Mouse (Mus musculus) forebrain, embryonic 14.5 days (tissue): ENCODE measurements around the gene Sema5b. TPM values are rescaled to one million over a fixed set of nuclear protein-coding genes. Genes with fewer than 3 reads are reported as not detected.

Source experiments
- ATAC-seq: fragments of 200-750 bp; cut with Nextera tagmentation; 2 replicates; pipeline ENCODE4 v1.8.0; 2017; ENCODE audit warnings: mild to moderate bottlenecking, moderate library complexity
- DNase-seq: peaks from one replicate; pipeline ENCODE4 v3.0.0-alpha.2; 2015; ENCODE audit warnings: low spot score
- H3K27ac ChIP-seq: fragments of 300-500 bp; sonication (generic); 2 replicates; pipeline ENCODE4 v1.5.1; 2014; ENCODE audit warnings: low read depth, mild to moderate bottlenecking, control low read depth, low read length, moderate library complexity
- H3K27me3 ChIP-seq: fragments of 300-500 bp; sonication (generic); replicated peaks from 2 replicates; pipeline ENCODE4 v1.6.1; 2014; ENCODE audit warnings: low read length, control low read depth, mixed read lengths; ENCODE audit not compliant: control insufficient read depth, insufficient read depth
- H3K36me3 ChIP-seq: fragments of 300-500 bp; sonication (generic); 2 replicates; pipeline ENCODE4 v1.6.1; 2014; ENCODE audit warnings: low read length, control low read depth; ENCODE audit not compliant: control insufficient read depth, insufficient read depth
- H3K4me1 ChIP-seq: fragments of 300-500 bp; sonication (generic); 2 replicates; pipeline ENCODE4 v1.6.1; 2014; ENCODE audit warnings: antibody characterized with exemption, low read length, control low read depth; ENCODE audit not compliant: control insufficient read depth, insufficient read depth
- H3K4me2 ChIP-seq: fragments of 300-500 bp; sonication (generic); 2 replicates; pipeline ENCODE4 v1.6.1; 2014; ENCODE audit warnings: mild to moderate bottlenecking, control low read depth, low read length
- H3K4me3 ChIP-seq: fragments of 300-500 bp; sonication (generic); 2 replicates; pipeline ENCODE4 v1.5.1; 2014; ENCODE audit warnings: low read depth, low read length, control low read depth
- H3K9ac ChIP-seq: fragments of 300-500 bp; sonication (generic); 2 replicates; pipeline ENCODE4 v1.6.1; 2014; ENCODE audit warnings: mild to moderate bottlenecking, low read length, control low read depth, moderate library complexity
- H3K9me3 ChIP-seq: fragments of 300-500 bp; sonication (generic); replicated peaks from 2 replicates; pipeline ENCODE4 v1.6.1; 2016; ENCODE audit warnings: low read length, control low read depth, mixed read lengths; ENCODE audit not compliant: control insufficient read depth
- WGBS: fragments of 180-500 bp; shearing (Covaris S2); extraction: QIAGEN DNeasy Blood & Tissue Kit; methylation state at CpG from one replicate; pipeline ENCODE4 v1.1.7; 2014; 5-methylcytosine and 5-hydroxymethylcytosine counted together
- polyA plus RNA-seq: library from polyadenylated mRNA; unstranded; fragments of >200 nt; fragmentation: Nextera tagmentation; extraction: Ambion mirVana; gene quantifications from 2 replicates; pipeline ENCODE4 v1.2.1, GENCODE M21; 2014

The Sema5b gene
- polyA plus RNA-seq, 1 experiment from 2014 or later, result 10.5 TPM

DNA sequence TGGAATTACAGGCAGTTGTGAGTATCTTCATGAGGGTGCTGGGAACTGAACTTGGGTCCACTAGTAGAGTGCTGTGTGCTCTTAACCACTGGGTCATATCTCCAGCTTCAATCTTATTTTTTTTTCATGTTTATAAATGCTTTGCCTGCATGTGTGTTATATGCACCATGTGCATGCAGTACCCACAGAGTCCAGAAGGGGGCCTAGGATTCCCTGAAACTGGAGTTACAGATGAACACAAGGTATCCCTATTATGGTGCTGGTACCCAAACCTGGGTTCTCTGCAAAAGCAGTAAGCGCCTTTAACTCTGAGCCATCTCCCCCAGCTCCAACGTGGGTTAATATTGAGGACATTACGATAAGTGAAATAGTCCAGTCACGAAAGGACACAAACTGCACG is 52.5 kb downstream of the Sema5b start:
- ATAC-seq (no peak), DNase-seq (no peak)
- Histone ChIP-seq H3K9me3 (no peaks in the 10 kb centered on the region), H3K27ac (no peak overlapping the region), H3K4me3 (no peak overlapping the region), H3K9ac (no peak overlapping the region), H3K36me3 (0 out of 2 replicates have a peak, but pooled peaks cover 2% of the 10 kb centered on the region), H3K4me1 (peaks cover 73% of the 10 kb centered on the region), H3K27me3 (no peaks in the 10 kb centered on the region), H3K4me2 (no peak overlapping the region)
- 96% methylated on average over 5 of the region's 5 CpGs for WGBS

DNA sequence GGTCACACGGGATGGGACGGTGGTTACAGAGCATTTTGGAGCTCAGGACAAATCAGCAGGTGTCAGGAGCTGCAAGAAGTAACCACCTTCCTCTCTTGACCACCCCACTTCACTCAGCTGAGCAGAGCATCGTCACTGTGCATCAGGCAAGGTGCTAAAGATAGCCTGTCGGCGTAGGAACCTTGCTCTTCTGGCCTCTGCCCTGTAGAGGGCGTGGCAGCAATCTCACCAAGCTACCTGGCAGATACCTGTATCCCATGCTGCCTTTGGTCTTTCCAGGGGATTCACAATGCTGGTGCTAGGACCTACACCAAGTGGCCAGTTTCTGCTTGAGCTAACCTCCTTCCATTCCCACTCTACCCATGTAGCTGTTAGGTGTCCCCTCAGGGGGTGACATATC is 55.3 kb downstream of the Sema5b start:
- ATAC-seq (peak; percentile 0; the same call in 1 of the 2 replicates), DNase-seq (no peak)
- 42% methylated on average over 6 of the region's 6 CpGs for WGBS
- Histone ChIP-seq H3K4me2 (peak overlapping the region; percentile 12; the same call in 1 of the 2 replicates), H3K9ac (no peak overlapping the region), H3K36me3 (0 out of 2 replicates have a peak, but pooled peaks cover 2% of the 10 kb centered on the region), H3K4me3 (no peak overlapping the region), H3K27ac (peak overlapping the region; percentile 91), H3K27me3 (no peaks in the 10 kb centered on the region), H3K4me1 (peaks cover 73% of the 10 kb centered on the region), H3K9me3 (no peaks in the 10 kb centered on the region)

DNA sequence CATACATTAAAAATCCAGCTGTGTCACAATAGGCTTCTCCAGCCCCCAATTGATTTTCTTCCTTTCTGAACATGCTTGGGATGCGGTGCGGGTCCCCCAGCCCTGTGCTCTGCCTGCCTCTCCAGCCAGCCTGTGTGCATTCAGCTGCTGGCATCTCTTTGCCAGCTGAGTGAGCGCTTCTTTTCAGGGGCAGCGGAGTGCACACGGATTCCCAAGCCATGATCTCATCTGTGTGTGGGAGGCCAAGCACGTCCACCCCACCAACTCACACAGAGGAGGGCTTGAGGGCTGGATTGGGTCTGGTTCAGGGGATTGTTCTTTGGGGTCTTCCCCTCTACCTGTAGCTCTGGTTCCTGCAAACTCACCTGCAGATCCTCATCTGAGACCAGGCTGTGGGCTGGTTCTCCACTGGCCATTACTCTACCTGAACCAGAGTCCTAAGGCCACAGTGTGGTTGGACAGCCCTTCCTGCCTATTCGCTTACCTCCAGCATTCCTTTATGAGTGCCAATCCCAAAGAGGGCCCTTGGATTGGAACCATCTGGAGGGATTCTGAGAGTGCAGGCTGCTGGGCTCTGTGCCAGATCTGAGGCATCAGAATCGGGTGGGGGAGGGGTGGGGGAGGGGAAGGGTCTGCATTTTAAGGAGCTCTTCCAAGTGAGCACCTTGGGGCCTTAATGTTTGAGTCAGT is 55.9 kb downstream of the Sema5b start:
- 6% methylated on average over 8 of the region's 8 CpGs for WGBS

DNA sequence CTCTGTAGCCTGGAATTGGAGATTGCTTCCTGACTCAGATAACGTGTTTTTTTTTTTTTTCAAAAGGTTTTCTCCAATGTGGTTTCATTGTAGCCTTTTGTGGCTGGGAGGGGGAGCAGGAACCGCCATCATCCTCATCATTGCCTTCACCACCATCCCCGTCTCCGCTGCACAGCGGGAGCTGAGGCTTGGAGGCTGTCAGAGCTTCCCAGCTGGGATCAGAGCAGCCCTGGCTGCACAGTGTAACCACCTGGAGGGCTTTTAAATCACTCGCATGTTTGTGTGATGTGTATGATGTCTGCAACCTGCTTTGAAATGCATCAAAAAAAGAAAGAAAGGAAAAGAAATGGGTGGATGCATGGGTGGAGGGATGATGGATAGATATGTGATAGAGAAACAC is 57.0 kb downstream of the Sema5b start:
- DNase-seq (peak; percentile 73), ATAC-seq (peak; percentile 30)
- 0 out of 2 replicates have a peak, but pooled peaks cover 2% of the 10 kb centered on the region for H3K36me3 ChIP-seq
- peaks cover 71% of the 10 kb centered on the region for H3K4me1 ChIP-seq
- no peaks in the 10 kb centered on the region for H3K9me3 ChIP-seq
- peak overlapping the region; percentile 77 for H3K27ac ChIP-seq
- H3K4me2 ChIP-seq, result no peak overlapping the region
- no peak overlapping the region for H3K9ac ChIP-seq
- no peak overlapping the region for H3K4me3 ChIP-seq
- H3K27me3 ChIP-seq, result no peaks in the 10 kb centered on the region
- 13% methylated on average over 6 of the region's 6 CpGs for WGBS

More for the DNA sequence above, 55.9 kb downstream of the Sema5b start:
- Histone ChIP-seq H3K27me3 (no peaks in the 10 kb centered on the region), H3K9me3 (no peaks in the 10 kb centered on the region), H3K4me2 (peak overlapping the region; percentile 12; the same call in 1 of the 2 replicates), H3K9ac (no peak overlapping the region), H3K27ac (peak overlapping the region; percentile 91), H3K4me3 (no peak overlapping the region), H3K4me1 (peaks cover 70% of the 10 kb centered on the region), H3K36me3 (0 out of 2 replicates have a peak, but pooled peaks cover 2% of the 10 kb centered on the region)
- DNase-seq (peak; percentile 93), ATAC-seq (peak; percentile 72)

DNA sequence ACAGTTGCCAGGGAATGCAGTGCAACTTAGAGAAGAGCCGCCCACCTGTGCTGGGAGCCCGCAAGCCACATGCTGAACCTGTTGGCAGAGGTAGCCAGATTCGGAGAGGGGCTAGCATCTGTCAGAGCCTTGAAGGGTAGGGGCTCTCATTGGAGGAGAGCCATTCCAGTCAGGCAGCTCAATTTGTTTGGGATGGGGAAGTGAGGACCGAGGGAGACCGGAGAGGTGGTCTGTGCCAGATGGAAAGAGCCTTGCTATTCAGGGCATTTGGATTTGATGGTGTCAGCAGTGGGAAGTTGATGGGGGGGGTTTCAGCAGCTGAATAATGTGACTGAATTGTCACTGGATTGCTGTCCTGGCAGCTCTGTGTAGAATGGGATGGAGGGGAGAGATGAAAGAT is 57.9 kb downstream of the Sema5b start:
- Histone ChIP-seq H3K4me1 (peaks cover 77% of the 10 kb centered on the region), H3K9ac (0 out of 2 replicates have a peak overlapping the region, but pooled peaks have one; percentile 13), H3K27me3 (no peaks in the 10 kb centered on the region), H3K4me2 (no peak overlapping the region), H3K4me3 (no peak overlapping the region), H3K36me3 (0 out of 2 replicates have a peak, but pooled peaks cover 2% of the 10 kb centered on the region), H3K9me3 (no peaks in the 10 kb centered on the region), H3K27ac (peak overlapping the region; percentile 77)
- no peak for ATAC-seq
- DNase-seq, result peak; percentile 61
- 44% methylated on average over 5 of the region's 5 CpGs for WGBS

DNA sequence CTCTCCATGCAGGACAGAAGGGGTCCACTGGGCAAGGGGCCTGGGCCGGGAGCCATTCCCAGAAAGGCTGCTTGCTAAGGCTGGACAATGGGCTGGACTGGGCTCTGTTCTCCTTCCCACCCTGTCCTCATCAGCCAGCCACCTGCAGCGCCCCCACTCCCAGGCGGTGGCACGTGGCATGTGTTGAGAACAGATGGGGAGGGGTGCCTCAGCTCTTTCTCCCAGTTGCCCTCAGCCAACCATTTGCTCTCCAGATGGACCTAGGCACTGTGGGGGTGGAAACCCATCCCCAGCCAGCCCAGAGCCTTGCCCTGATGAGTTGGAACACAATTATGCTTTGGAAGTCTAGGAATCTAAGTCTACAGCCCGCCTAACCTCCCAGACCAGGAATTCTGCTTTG is 59.3 kb downstream of the Sema5b start:
- Histone ChIP-seq H3K36me3 (no peaks in the 10 kb centered on the region), H3K9me3 (no peaks in the 10 kb centered on the region), H3K27ac (0 out of 2 replicates have a peak overlapping the region, but pooled peaks have one; percentile 11), H3K4me3 (no peak overlapping the region), H3K4me2 (no peak overlapping the region), H3K4me1 (peaks cover 79% of the 10 kb centered on the region), H3K27me3 (no peaks in the 10 kb centered on the region), H3K9ac (no peak overlapping the region)
- 66% methylated on average over 5 of the region's 5 CpGs for WGBS
- DNase-seq (peak; percentile 38), ATAC-seq (no peak)

DNA sequence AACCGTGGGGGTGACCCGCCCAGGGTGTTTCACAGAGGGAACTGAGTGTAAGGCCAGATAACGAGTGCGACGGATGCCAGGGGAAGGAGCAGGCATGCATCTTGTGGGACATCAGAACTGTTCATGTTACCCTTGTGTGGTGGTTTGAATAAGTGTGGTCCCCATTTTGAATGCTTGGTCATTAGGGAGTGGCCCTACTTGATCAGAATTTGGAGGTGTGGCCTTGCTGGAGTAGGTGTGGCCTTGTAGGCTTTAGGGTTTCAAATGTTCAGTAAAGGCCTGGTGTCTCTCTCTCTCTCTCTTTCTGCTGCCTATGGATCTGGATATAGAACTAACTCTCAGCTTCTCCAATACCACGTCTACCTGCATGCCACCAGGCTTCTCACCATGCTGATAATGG is 60.5 kb downstream of the Sema5b start:
- Histone ChIP-seq H3K9me3 (no peaks in the 10 kb centered on the region), H3K27ac (no peak overlapping the region), H3K4me2 (no peak overlapping the region), H3K9ac (no peak overlapping the region), H3K4me1 (peaks cover 73% of the 10 kb centered on the region), H3K4me3 (no peak overlapping the region), H3K27me3 (no peaks in the 10 kb centered on the region), H3K36me3 (no peaks in the 10 kb centered on the region)
- WGBS, result 76% methylated on average over 6 of the region's 6 CpGs
- ATAC-seq (no peak), DNase-seq (no peak)

DNA sequence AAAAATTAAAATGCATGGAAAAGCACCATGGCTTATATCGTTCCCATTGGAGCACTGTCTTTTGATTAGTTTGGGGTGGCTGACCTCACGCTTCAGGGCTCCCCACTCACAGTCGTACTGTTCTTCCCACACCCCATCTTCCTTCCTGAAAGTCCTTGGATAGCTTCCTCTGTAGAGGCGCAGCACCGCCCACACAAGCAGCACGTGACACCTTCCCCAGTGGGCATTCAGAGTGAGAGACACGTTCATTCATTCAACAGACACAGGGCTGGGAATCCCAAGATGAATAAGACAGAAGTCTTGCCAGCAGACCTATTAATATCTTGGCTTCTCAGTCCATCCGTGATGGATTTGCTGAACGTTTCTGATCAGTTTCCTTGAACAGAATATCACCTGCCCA is 61.6 kb downstream of the Sema5b start:
- Histone ChIP-seq H3K27ac (no peak overlapping the region), H3K4me1 (peaks cover 70% of the 10 kb centered on the region)
- 66% methylated on average over 9 of the region's 9 CpGs for WGBS

More for the DNA sequence above, 61.6 kb downstream of the Sema5b start:
- Histone ChIP-seq H3K36me3 (no peaks in the 10 kb centered on the region), H3K9ac (no peak overlapping the region), H3K9me3 (no peaks in the 10 kb centered on the region), H3K4me2 (no peak overlapping the region), H3K4me3 (no peak overlapping the region), H3K27me3 (no peaks in the 10 kb centered on the region)
- no peak for ATAC-seq
- DNase-seq, result no peak
